Mouse (Mus musculus) hindbrain, embryonic 13.5 days (tissue): ENCODE measurements at regions not wholly inside any gene's neighbourhood (a gene's known extent, or its start where the extent isn't known, plus 50 kb on each side); places are given as distances from the start of the nearest gene placed in this dataset.

Experiments used
- ATAC-seq: fragments of 200-750 bp; cut with Nextera tagmentation; 2 replicates; pipeline ENCODE4 v1.8.0; 2017; ENCODE audit warnings: moderate TSS enrichment; ENCODE audit not compliant: low FRiP score
- H3K27ac ChIP-seq: fragments of 300-500 bp; sonication (generic); 2 replicates; pipeline ENCODE4 v1.5.1; 2015; ENCODE audit warnings: inconsistent platforms, mild to moderate bottlenecking, moderate library complexity
- H3K27me3 ChIP-seq: fragments of 300-500 bp; sonication (generic); 2 replicates; pipeline ENCODE4 v1.6.1; 2015; ENCODE audit warnings: mild to moderate bottlenecking, inconsistent platforms
- H3K36me3 ChIP-seq: fragments of 300-500 bp; sonication (generic); 2 replicates; pipeline ENCODE4 v1.6.1; 2015; ENCODE audit warnings: mild to moderate bottlenecking, inconsistent platforms
- H3K4me1 ChIP-seq: fragments of 300-500 bp; sonication (generic); replicated peaks from 2 replicates; pipeline ENCODE4 v1.6.1; 2015; ENCODE audit warnings: inconsistent platforms
- H3K4me2 ChIP-seq: fragments of 300-500 bp; sonication (generic); 2 replicates; pipeline ENCODE4 v1.6.1; 2015; ENCODE audit warnings: inconsistent platforms, mild to moderate bottlenecking, moderate library complexity
- H3K4me3 ChIP-seq: fragments of 300-500 bp; sonication (generic); 2 replicates; pipeline ENCODE4 v1.5.1; 2015; ENCODE audit warnings: mild to moderate bottlenecking, inconsistent platforms
- H3K9ac ChIP-seq: fragments of 300-500 bp; sonication (generic); 2 replicates; pipeline ENCODE4 v1.6.1; 2015; ENCODE audit warnings: mild to moderate bottlenecking, inconsistent platforms
- H3K9me3 ChIP-seq: fragments of 300-500 bp; sonication (generic); 2 replicates; pipeline ENCODE4 v1.6.1; 2016; ENCODE audit warnings: inconsistent platforms
- whole genome bisulfite sequencing: fragments of 180-500 bp; shearing (Covaris S2); methylation state at CpG from one replicate; pipeline ENCODE4 v1.1.7; 2015; 5-methylcytosine and 5-hydroxymethylcytosine counted together

GRCm38 (mm10) chr2:63347562-63347961, 163.5 kb upstream of the Kcnh7 start:
- Histone ChIP-seq H3K9me3 (no peaks in the 10 kb centered on the region), H3K9ac (no peak overlapping the region)
- 89% methylated on average over 3 of the region's 3 CpGs for WGBS

GRCm38 (mm10) chr2:63326750-63327149, 142.7 kb upstream of the Kcnh7 start:
- Histone ChIP-seq H3K9ac (no peak overlapping the region), H3K9me3 (no peaks in the 10 kb centered on the region), H3K27ac (no peak overlapping the region), H3K4me3 (no peak overlapping the region), H3K36me3 (no peaks in the 10 kb centered on the region), H3K27me3 (no peaks in the 10 kb centered on the region), H3K4me1 (no peaks in the 10 kb centered on the region), H3K4me2 (no peak overlapping the region)
- 82% methylated on average over 4 of the region's 4 CpGs for WGBS
- no peak for ATAC-seq

More at GRCm38 (mm10) chr2:63347562-63347961, 163.5 kb upstream of the Kcnh7 start:
- H3K4me3 ChIP-seq: no peak overlapping the region
- H3K4me1 ChIP-seq: no peaks in the 10 kb centered on the region
- no peaks in the 10 kb centered on the region for H3K27me3 ChIP-seq
- ATAC-seq: no peak
- no peaks in the 10 kb centered on the region for H3K36me3 ChIP-seq
- H3K27ac ChIP-seq: no peak overlapping the region
- no peak overlapping the region for H3K4me2 ChIP-seq

- H3K4me3 ChIP-seq: no peak overlapping the region
- no peak for ATAC-seq
- H3K9me3 ChIP-seq: no peaks in the 10 kb centered on the region
- H3K27me3 ChIP-seq: no peaks in the 10 kb centered on the region
- no peak overlapping the region for H3K4me2 ChIP-seq
- H3K9ac ChIP-seq: no peak overlapping the region
- H3K36me3 ChIP-seq: no peaks in the 10 kb centered on the region
- H3K4me1 ChIP-seq: no peaks in the 10 kb centered on the region
- no peak overlapping the region for H3K27ac ChIP-seq
These were observed 96.8 kb upstream of the Kcnh7 start for GRCm38 (mm10) chr2:63280911-63281310.

GRCm38 (mm10) chr2:63273799-63274203, 89.7 kb upstream of the Kcnh7 start:
- Histone ChIP-seq H3K4me3 (no peak overlapping the region), H3K9me3 (no peaks in the 10 kb centered on the region), H3K27ac (no peak overlapping the region), H3K4me1 (0 out of 2 replicates have a peak, but pooled peaks cover 3% of the 10 kb centered on the region), H3K27me3 (no peaks in the 10 kb centered on the region), H3K4me2 (no peak overlapping the region), H3K9ac (no peak overlapping the region), H3K36me3 (no peaks in the 10 kb centered on the region)
- WGBS: 24% methylated on average over 3 of the region's 3 CpGs
- peak; percentile 80 for ATAC-seq

GRCm38 (mm10) chr2:63246091-63246612, 62.1 kb upstream of the Kcnh7 start:
- 55% methylated on average over 4 of the region's 4 CpGs for WGBS
- no peak overlapping the region for H3K4me2 ChIP-seq
- no peaks in the 10 kb centered on the region for H3K4me1 ChIP-seq

GRCm38 (mm10) chr2:63239326-63239725, 55.2 kb upstream of the Kcnh7 start:
- no peaks in the 10 kb centered on the region for H3K4me1 ChIP-seq
- no peaks in the 10 kb centered on the region for H3K9me3 ChIP-seq
- no peak for ATAC-seq
- H3K36me3 ChIP-seq: no peaks in the 10 kb centered on the region
- WGBS: 91% methylated on average over 3 of the region's 3 CpGs
- H3K4me3 ChIP-seq: no peak overlapping the region
- H3K9ac ChIP-seq: no peak overlapping the region
- no peaks in the 10 kb centered on the region for H3K27me3 ChIP-seq
- no peak overlapping the region for H3K4me2 ChIP-seq
- no peak overlapping the region for H3K27ac ChIP-seq

More at GRCm38 (mm10) chr2:63246091-63246612, 62.1 kb upstream of the Kcnh7 start:
- no peak overlapping the region for H3K9ac ChIP-seq
- H3K27ac ChIP-seq: no peak overlapping the region
- no peaks in the 10 kb centered on the region for H3K36me3 ChIP-seq
- no peak overlapping the region for H3K4me3 ChIP-seq
- ATAC-seq: no peak
- no peaks in the 10 kb centered on the region for H3K27me3 ChIP-seq
- H3K9me3 ChIP-seq: no peaks in the 10 kb centered on the region
